Mouse (Mus musculus) megakaryocyte, embryonic 14.5 days (primary cell): ENCODE measurements around the gene Galnt18.

Source experiments
- FLI1 ChIP-seq: IDR thresholded peaks from 2 replicates; pipeline ENCODE4 v1.6.1; 2012; ENCODE audit warnings: low read length, inconsistent platforms, mixed read lengths
- GATA1 ChIP-seq: IDR thresholded peaks from 3 replicates; pipeline ENCODE4 v1.6.1; 2012; ENCODE audit warnings: mixed read lengths, low read length, inconsistent platforms, borderline replicate concordance

DNA sequence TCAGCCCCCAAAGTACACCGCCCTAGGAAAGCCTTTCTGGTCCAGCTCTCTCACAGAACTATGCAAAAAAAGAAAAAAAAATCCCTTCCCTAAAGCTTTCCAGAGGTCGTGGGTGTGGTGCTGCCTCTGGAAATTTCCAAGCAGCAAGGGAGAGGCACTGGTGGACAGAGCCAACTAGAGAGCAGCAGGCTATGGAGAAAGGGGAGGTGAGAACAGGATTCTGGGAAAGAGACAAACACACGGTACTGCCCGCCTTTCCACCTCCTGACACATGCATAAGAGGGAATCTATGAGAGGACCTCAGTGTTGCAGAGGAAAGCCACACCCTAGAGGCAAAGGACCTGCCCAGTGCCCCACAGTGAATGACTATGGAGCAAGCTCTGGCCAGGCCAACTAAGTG, 60.9 kb downstream of the Galnt18 start:
- TF ChIP-seq GATA1 (no peak), FLI1 (no peak)
